Mouse (Mus musculus) spleen, postnatal 36 days (tissue): ENCODE results near the gene Dcp1b.

ENCODE experiments used
- DNase-seq, 2 experiments: peaks; one replicate each; pipeline ENCODE4 v3.0.0; 2022; ENCODE audit warnings: low spot score in 2 of 2, mixed read lengths in 1 of 2

Dcp1b gene

GRCm38 (mm10) chr6:119175078-119175853 lies at the start of gene Dcp1b:
TSS of gene Dcp1b (plus strand) at chr6:119175253.
- DNase-seq = peak; percentile 86

DNA sequence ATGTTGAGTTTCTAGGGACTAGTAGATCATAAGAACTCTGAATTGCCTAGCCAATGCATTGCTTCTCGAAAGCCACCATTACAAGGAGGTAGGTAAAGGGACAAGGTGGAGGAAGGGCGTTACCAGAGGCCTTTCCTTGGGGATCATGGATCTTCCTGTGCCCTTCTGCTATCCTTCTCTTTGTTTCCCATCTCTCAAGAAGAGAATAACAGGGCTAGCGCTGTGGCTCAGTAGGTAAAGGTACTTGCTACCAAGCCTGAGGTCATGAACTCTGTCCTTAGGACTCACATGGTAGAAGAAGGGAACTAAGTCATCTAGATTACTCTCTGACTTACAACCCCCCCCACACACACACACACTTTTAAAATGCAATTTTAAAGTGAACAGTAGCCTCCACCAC lies 48.1 kb upstream of the Dcp1b start:
- no peak for DNase-seq

GRCm38 (mm10) chr6:119128076-119128475 lies 47.0 kb upstream of the Dcp1b start:
- no peak for DNase-seq

GRCm38 (mm10) chr6:119128521-119128920 lies 46.5 kb upstream of the Dcp1b start:
- no peak for DNase-seq

DNA sequence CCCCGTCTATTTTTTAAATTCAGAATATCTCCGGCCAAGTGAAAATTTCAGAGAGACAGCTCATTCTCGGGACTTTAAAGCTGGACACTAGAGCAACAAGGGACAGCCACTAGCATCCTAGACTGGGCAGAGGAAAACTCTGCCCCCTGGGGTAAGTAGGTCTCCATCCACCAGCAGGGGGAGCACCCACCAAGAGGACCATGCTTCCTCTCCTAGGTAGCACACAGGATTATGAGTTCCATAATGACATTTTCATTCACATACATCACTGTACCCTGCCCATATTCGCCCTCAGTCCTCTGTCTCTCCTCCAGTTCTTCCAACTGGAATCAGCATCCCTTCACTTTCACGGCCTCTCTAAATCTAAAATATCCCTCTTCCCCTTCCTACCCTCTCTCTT lies 45.4 kb upstream of the Dcp1b start:
- DNase-seq = peak; percentile 15 to 29

DNA sequence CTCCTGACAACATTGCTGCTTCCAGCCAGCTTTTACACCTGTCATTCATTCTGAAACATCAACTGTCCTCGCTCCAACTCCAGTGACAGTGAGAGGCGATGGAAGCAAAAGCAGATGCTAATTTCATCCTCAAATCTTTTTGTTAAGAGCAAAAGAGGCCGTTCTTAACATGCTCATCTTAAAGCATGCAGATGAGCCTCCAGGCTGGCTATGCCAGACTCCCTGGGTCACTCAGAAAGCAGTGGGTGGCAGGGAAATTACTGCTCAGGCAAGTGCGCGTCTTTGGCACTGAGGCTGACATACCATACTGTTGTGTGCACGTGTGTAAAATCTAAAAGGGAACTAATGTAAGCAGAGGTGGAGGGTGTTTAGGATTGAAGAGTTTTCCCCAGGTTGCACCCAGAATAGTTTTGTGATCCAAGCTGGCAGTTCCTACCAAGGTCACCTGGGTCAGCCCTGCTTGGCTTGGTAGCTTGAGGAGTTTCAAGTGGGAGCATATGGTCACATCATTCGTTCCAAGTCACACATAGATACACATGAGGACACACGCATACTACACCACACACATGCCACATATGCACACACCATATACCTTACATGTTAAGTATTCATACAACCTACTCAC lies 42.8 kb upstream of the Dcp1b start:
- no peak for DNase-seq

DNA sequence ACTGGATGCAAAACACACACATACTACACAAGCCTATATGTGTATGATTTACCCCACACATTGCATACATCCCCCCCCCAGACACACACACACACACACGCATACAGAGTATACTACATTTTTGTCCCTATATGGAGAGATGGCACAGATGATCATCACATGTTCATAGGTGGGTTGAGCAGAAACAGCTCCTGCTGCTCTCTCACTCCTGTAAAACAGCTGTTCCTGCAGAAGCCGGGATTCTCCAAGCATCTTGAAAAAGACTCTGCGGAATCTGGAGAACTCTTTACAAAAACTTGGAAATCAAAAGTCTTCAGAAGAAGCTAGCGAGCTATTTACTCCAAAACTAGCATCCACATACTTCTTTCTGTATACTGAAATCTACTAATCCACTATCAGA lies 42.2 kb upstream of the Dcp1b start:
- DNase-seq = no peak

- DNase-seq = no peak
Observed at GRCm38 (mm10) chr6:119137768-119138167, 37.3 kb upstream of the Dcp1b start.

DNA sequence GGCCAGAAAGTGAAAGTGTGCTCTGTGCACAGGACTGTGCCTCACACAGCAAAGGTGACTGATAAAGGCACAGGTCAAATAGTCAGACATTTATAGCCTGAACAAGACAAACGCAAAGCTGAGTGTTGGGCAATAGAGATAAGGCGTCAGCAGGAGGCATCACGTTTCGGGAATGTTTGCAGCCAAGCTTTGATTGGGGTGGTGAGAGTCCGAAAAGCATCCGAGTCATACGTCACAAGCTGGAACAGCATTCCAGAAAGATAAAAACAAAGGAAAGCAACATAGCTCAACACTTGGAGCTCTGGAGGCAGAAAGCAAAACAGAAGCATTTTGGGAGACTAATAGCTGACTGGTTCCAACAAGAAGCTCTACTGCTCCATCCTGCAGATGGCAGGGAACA lies 35.5 kb upstream of the Dcp1b start:
- DNase-seq = no peak

DNA sequence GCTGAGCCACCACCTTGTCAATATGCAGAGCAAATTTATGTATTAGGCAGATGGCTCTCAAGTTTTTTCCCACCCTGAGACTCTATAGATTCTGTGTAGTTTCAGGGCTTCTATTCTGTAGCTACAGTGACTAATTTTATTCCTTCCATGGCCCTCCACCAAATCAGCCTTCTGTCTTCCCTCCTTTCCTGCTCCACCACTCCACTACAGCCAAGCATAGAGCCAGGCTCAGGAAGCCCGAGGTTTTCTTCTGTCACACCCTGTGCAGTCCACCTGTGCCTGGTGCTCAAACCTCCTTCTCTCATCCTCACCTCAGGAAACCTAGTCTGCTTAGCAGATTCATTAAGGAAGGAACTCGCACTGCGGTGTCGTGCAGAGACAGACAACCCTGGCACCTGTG lies 29.9 kb upstream of the Dcp1b start:
- DNase-seq = no peak

DNA sequence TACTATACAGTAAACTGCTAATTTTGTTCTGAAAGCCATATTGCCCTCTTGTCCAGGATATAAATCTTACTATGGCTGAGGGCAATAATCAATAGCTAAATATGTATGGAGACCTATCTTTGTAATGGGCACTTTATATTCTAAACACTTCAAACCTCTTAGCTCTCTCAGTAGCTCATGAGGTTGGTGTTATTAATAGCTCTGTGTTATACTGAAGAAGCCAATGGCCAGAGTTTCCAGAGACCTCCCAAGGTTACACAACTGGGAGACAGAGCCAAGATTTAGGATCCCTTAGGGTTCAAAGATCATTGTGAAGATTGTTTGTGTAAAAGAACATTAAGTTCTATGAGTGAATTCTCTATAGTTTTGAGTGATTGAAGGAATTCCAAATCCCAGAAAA lies 9.4 kb upstream of the Dcp1b start:
- no peak for DNase-seq

DNA sequence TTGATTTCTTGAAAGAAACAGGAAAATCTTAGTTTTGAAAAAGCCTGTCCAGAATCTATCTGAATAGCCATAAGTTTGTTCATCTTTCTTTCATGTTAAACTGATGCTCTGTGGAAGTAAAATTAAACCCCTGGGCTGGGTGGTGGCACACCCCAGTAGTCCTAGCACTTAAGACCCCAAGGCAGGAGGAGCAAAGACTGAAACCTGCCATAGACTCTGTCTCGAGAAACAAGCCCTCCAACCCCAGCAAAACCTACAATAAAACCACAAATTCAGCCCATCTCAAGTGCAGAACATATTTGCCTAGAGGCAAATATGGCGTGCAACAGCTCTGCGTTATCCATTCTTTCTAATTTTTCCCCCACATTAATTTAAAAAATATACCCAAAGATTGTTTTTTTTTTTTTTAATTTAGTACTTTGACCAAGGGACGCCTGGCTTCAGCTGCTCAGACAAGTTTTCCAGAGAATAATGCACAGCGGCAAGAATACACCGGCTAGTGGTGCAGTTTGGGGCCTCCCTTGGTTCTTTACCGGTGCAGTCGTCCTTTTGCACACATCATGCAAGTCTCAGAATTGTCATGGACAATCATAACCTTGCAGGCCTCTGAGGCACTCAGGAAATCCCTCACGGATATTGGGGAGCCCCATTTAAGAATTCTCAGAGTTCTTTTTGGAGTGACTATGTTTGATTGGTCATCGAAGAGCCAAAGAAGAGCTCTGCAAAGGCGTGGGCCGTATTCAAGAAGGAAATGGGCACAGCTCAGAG lies 562 bp upstream of the Dcp1b start:
- DNase-seq = no peak

DNA sequence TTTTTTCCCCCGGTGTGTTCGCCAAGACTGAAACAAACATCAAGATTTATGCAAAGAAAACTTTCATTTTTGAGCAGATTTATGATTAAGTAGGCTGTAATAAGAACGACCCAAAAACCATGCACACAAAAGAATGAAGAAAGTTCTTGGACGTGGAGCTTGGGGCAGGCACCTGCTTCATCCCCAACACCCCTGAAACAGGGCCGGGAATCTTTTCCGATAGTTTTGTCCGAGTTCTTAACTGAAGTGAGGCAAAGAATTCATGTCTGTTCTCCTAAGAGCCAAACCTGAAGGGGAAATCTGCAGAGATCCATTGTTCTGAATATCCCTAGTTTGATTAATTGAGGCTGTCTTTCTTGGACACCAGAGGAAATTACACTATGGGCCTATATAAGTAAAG lies 1.1 kb downstream of the Dcp1b start:
- DNase-seq = no peak

DNA sequence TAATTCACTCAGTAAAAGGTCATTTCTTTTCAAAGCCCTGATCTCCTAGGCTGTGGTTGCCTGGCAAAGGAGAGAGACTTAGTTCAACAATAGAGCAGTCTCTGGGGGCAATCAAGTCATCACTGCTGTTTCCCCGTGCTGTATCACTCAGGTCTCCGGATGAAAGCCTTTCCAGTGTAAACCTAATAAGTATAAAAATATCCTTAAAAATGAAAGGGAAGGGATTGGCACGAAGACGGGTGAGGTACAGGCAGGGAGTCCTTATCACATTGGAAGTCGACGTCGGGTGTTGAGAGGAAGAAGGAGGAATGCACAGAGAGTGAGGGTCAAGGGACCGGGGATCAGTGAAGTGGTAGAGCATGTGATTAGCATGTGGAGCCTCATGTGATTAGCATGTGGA lies 2.0 kb downstream of the Dcp1b start:
- no peak for DNase-seq

DNA sequence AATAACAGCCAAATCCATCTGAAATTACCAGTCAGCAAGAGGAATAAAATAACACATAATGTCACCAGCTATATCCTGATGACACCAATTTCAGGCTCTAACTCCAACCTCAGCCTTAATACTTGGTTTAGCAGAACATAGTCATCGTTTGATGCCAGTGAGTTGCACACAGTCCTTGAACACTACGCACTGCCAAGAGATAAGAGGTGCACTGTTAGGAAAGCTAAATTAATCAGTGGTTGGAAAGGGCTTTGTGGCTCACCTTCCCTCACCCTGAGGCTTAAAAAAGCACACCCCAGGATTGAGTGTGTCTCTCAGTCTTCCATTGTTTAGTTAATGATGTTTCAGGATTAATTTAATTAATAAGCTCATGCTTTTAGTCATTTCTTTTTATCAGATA lies 5.1 kb downstream of the Dcp1b start:
- DNase-seq = no peak

DNA sequence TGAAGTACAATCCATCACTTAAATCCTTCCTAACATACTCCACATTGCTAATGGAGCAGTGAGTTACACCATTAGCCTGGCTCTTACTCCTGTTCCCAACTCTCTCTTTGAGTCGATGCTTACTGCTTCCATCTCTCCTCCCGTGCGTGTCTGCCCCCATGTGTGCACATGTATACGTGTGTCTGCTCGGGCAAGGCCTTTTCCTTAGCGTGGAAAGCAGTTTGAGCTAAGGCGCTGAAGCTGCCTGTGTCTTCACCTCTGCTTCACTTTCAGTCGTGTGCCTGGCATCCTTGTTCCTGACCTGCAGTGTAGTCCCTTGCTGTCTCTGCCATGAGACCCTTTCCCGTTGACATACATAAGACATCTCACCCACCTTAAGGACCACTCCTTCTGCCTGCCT lies 7.2 kb downstream of the Dcp1b start:
- DNase-seq = no peak

DNA sequence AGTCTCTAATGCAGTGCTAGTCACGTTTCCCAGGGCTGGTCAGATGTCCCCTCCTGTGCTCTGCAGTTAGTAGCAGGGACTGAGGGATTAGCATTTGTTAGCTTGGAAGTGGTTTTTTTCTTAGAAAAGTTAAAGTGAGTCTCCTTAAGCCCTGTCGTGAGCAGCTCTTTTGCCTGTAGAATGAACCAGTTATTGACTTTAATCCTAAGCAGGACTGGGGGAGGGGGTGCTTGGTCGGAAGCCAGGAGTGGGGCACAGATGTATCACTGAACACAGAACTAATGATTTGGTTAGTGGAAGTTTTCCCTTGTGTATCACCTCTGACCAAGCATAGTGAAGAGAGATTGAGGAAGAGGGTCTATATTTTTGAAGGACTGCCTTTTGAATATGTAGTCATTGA lies 8.7 kb downstream of the Dcp1b start:
- DNase-seq = no peak

DNA sequence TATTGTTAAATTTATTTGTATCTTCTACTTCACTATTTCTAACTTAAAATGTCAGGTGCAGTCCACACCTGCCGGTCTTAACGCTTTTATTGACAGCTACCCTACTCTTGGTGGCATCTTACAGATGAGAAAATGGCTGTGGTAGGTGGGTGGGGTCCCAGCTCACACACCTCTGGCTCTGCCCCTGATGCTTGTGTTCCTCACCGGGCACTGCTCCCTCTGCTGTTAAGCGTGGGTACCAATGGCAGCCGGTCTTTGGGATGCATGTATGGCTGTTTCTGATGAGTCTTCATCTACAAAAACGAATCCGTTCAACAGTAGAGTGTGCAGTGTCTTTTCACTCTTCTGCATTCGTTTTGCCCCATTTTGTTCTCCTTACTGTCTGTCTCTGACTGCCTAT lies 11.6 kb downstream of the Dcp1b start:
- no peak for DNase-seq

DNA sequence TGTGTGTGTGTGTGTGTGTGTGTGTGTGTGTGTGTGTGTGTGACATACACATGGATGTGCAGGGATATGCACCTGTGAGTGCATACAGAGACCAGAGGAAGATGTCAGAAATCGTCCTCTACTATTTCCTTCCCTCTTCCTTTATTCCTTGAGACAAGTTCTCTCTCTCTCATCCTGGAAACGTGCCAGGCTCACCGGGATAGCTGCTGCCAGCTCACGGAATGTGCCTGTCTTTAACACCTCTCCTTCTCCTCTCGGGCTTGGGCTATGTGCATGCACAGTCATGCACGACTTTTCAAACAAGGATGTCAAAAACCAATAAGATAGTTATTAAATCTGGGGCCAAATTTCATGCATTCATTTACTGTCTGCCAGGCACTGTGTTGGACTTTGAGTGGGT lies 12.6 kb downstream of the Dcp1b start:
- no peak for DNase-seq

GRCm38 (mm10) chr6:119191478-119191877 lies 16.4 kb downstream of the Dcp1b start:
- DNase-seq = no peak

GRCm38 (mm10) chr6:119193571-119194154 lies 18.6 kb downstream of the Dcp1b start:
- no peak for DNase-seq

DNA sequence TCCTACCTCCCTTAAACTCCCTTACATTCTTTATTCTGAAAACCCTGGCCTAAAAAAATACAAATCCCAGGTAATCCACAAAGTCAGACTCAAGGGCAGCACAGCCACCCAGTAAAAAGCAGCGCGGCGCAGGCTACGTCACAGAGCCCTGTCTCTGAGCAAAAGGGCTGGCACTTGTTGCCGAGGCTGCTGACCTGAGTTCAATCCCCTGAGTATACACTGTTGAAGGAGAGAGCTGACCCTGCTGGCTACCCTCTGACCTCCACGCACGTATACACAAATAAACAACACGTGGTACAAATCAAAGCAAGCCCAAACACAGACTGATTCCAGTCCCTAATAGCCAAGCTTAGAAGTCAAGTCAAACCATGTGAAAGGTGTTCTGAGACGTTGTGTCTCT lies 19.1 kb downstream of the Dcp1b start:
- no peak for DNase-seq

DNA sequence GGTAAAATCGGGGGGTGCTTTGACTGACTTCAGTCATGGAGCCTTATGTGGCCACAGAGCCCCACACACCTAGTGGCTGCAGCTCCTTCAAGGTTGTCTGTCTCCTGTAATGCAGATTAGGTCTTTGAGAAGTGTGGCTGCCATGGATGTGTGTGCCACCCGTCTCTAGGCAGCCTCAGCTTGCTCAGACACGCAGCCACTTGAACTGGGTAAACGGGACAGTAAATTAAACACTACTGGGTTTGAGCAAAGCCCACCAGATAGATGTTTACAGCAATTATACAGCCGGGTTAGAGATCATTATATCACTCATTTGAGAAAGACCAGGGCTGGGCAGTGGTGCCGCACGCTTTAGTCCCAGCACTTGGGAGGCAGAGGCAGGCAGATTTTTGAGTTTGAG lies 19.5 kb downstream of the Dcp1b start:
- no peak for DNase-seq
